Mouse (Mus musculus) liver, embryonic 14.5 days (tissue): ENCODE results near the gene Prss56. TPM values are rescaled to one million over a fixed set of nuclear protein-coding genes. Genes with fewer than 3 reads are reported as not detected.

Source experiments
- ATAC-seq: fragments of 200-750 bp; cut with Nextera tagmentation; 2 replicates; pipeline ENCODE4 v1.8.0; 2017; ENCODE audit warnings: moderate number of reproducible peaks, mild to moderate bottlenecking, moderate library complexity; ENCODE audit not compliant: insufficient read depth
- DNase-seq, 3 experiments: peaks; one replicate each; pipeline ENCODE4 v3.0.0-alpha.2; 2012 to 2013; ENCODE audit warnings: low read depth in 3 of 3, low spot score in 3 of 3
- H3K27ac ChIP-seq: fragments of 300-500 bp; sonication (generic); 2 replicates; pipeline ENCODE4 v1.5.1; 2014; ENCODE audit warnings: moderate library complexity, mild to moderate bottlenecking, control low read depth, inconsistent platforms
- H3K27me3 ChIP-seq: fragments of 300-500 bp; sonication (generic); 2 replicates; pipeline ENCODE4 v1.6.1; 2014; ENCODE audit warnings: mild to moderate bottlenecking, low read length, moderate library complexity; ENCODE audit not compliant: control insufficient read depth, insufficient read depth
- H3K36me3 ChIP-seq: fragments of 300-500 bp; sonication (generic); replicated peaks from 2 replicates; pipeline ENCODE4 v1.6.1; 2014; ENCODE audit warnings: low read depth; ENCODE audit not compliant: control insufficient read depth, insufficient read depth
- H3K4me1 ChIP-seq, 2 experiments: fragments of 200-500 bp in 1 of 2; fragments of 300-500 bp in 1 of 2; sonication (generic) in 1 of 2; replicated peaks; 2 replicates each; pipeline ENCODE4 v1.6.1; 2012 to 2014; ENCODE audit warnings: antibody characterized with exemption in 1 of 2, inconsistent platforms in 1 of 2, low read length in 1 of 2; ENCODE audit not compliant: control insufficient read depth in 2 of 2, insufficient read depth in 2 of 2
- H3K4me2 ChIP-seq: fragments of 300-500 bp; sonication (generic); 2 replicates; pipeline ENCODE4 v1.6.1; 2014; ENCODE audit warnings: low read depth, mild to moderate bottlenecking, control low read depth, moderate library complexity
- H3K4me3 ChIP-seq, 2 experiments: fragments of 200-500 bp in 1 of 2; fragments of 300-500 bp in 1 of 2; sonication (generic) in 1 of 2; 2 replicates each; pipeline ENCODE4 v1.5.1; 2012 to 2014; ENCODE audit warnings: low read depth in 2 of 2, low read length in 2 of 2, mild to moderate bottlenecking in 2 of 2, control low read depth in 1 of 2, inconsistent platforms in 1 of 2, moderate library complexity in 1 of 2; ENCODE audit not compliant: insufficient read depth in 1 of 2
- H3K9ac ChIP-seq: fragments of 300-500 bp; sonication (generic); replicated peaks from 2 replicates; pipeline ENCODE4 v1.6.1; 2014; ENCODE audit warnings: mild to moderate bottlenecking, control low read depth, moderate library complexity
- H3K9me3 ChIP-seq: fragments of 300-500 bp; sonication (generic); 2 replicates; pipeline ENCODE4 v1.6.1; 2016; ENCODE audit warnings: low read length, mixed read lengths; ENCODE audit not compliant: control insufficient read depth
- CTCF ChIP-seq: IDR thresholded peaks from 2 replicates; pipeline ENCODE4 v1.5.1; 2016; ENCODE audit warnings: antibody characterized with exemption, low read depth, control low read depth
- EP300 ChIP-seq: IDR thresholded peaks from 2 replicates; pipeline ENCODE4 v1.6.1; 2016; ENCODE audit warnings: antibody characterized with exemption, low read depth
- WGBS: fragments of 180-500 bp; shearing (Covaris S2); extraction: QIAGEN DNeasy Blood & Tissue Kit; methylation state at CpG from one replicate; pipeline ENCODE4 v1.1.7; 2014; ENCODE audit not compliant: insufficient replicate concordance; 5-methylcytosine and 5-hydroxymethylcytosine counted together
- polyA plus RNA-seq, 2 experiments: library from polyadenylated mRNA; depleted of rRNA in 1 of 2; stranded (reverse) in 1 of 2; unstranded in 1 of 2; fragments of >200 nt; fragmentation: Nextera tagmentation in 1 of 2; extraction: Ambion mirVana in 1 of 2; gene quantifications; 2 replicates each; pipeline versions ENCODE4 v1.2.1 to v1.2.3; 2012 to 2014

Gene Prss56
- polyA plus RNA-seq, 2 experiments: not detected

- TF ChIP-seq EP300 (no peak), CTCF (no peak)
- WGBS: 61% methylated on average over 7 of the region's 7 CpGs
- no peak for DNase-seq
- Histone ChIP-seq H3K36me3 (no peaks in the 10 kb centered on the region), H3K9ac (no peak within 1 kb of the TSS), H3K9me3 (no peaks in the 10 kb centered on the region), H3K4me2 (no peak within 1 kb of the TSS), H3K27me3 (peaks cover 7% of the 10 kb centered on the region), H3K4me1 (no peaks in the 10 kb centered on the region), H3K4me3 (no peak within 1 kb of the TSS), H3K27ac (no peak within 1 kb of the TSS)
- no peak for ATAC-seq
Observed at GRCm38 (mm10) chr1:87204465-87204864, 21.4 kb downstream of the Prss56 start, which contains the start of gene Chrng. Chrng (plus strand) TSS chr1:87204657.

DNA sequence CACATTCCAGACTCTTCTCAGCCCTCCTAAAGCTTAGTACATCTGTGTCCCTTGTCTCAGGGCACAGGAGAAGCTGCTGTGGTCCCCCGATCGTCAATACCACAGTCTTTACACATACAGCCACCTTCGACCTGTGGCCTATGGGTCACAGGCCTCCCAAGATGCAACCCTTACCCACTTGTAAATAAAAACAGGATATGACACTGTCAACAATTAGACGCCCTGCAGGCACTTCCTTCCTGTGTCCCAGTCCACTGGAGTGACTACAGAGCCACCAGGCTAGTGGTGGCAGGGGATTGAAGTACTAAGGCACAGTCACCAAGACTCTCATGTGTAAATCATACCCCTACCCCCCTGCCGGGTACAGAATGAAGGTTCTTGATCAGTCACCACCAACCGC lies 21.9 kb downstream of the Prss56 start:
- H3K27ac ChIP-seq: no peak overlapping the region
- H3K4me3 ChIP-seq: no peak overlapping the region
- H3K9ac ChIP-seq: no peak overlapping the region
- H3K4me2 ChIP-seq: no peak overlapping the region
- WGBS: 36% methylated on average over 6 of the region's 6 CpGs
- H3K36me3 ChIP-seq: no peaks in the 10 kb centered on the region
- peaks cover 7% of the 10 kb centered on the region for H3K27me3 ChIP-seq
- TF ChIP-seq EP300 (no peak), CTCF (no peak)
- no peaks in the 10 kb centered on the region for H3K4me1 ChIP-seq
- DNase-seq: no peak
- ATAC-seq: no peak
- H3K9me3 ChIP-seq: no peaks in the 10 kb centered on the region

- no peak for DNase-seq
- peaks cover 7% of the 10 kb centered on the region for H3K27me3 ChIP-seq
- ATAC-seq: no peak
- H3K36me3 ChIP-seq: no peaks in the 10 kb centered on the region
- no peaks in the 10 kb centered on the region for H3K9me3 ChIP-seq
- H3K9ac ChIP-seq: no peak overlapping the region
- no peak overlapping the region for H3K4me2 ChIP-seq
- H3K4me3 ChIP-seq: no peak overlapping the region
- no peak overlapping the region for H3K27ac ChIP-seq
- no peaks in the 10 kb centered on the region for H3K4me1 ChIP-seq
- no peak for TF ChIP-seq EP300
- 40% methylated on average over 3 of the region's 3 CpGs for WGBS
Observed at GRCm38 (mm10) chr1:87205502-87205901, 22.4 kb downstream of the Prss56 start.

- Histone ChIP-seq H3K27ac (no peak overlapping the region), H3K9ac (no peak overlapping the region), H3K27me3 (peaks cover 7% of the 10 kb centered on the region), H3K9me3 (no peaks in the 10 kb centered on the region), H3K4me3 (no peak overlapping the region), H3K4me2 (no peak overlapping the region), H3K4me1 (no peaks in the 10 kb centered on the region), H3K36me3 (no peaks in the 10 kb centered on the region)
- DNase-seq (no peak), ATAC-seq (no peak)
- WGBS: 21% methylated on average over 17 of the region's 17 CpGs
- TF ChIP-seq CTCF (peak; percentile 51), EP300 (no peak)
Observed at GRCm38 (mm10) chr1:87206339-87206738, 23.2 kb downstream of the Prss56 start.

GRCm38 (mm10) chr1:87211431-87211830 lies 28.3 kb downstream of the Prss56 start:
- H3K4me3 ChIP-seq: no peak overlapping the region
- TF ChIP-seq EP300 (no peak), CTCF (no peak)
- H3K9ac ChIP-seq: no peak overlapping the region
- ATAC-seq: no peak
- WGBS: 53% methylated on average over 4 of the region's 4 CpGs
- H3K4me1 ChIP-seq: peaks cover 11 to 19% of the 10 kb centered on the region in 2 experiments
- no peak overlapping the region for H3K4me2 ChIP-seq
- H3K27me3 ChIP-seq: peaks cover 7% of the 10 kb centered on the region
- no peak overlapping the region for H3K27ac ChIP-seq
- H3K9me3 ChIP-seq: no peaks in the 10 kb centered on the region
- DNase-seq: no peak
- 0 out of 2 replicates have a peak, but pooled peaks cover under 1% of the 10 kb centered on the region for H3K36me3 ChIP-seq
